Mouse (Mus musculus) hindbrain, embryonic 14.5 days (tissue): ENCODE results near the gene Frrs1. TPM values are rescaled to one million over a fixed set of nuclear protein-coding genes. Genes with fewer than 3 reads are reported as not detected.

Source experiments
- ATAC-seq: fragments of 200-750 bp; cut with Nextera tagmentation; 2 replicates; pipeline ENCODE4 v1.8.0; 2017; ENCODE audit warnings: moderate number of reproducible peaks, mild to moderate bottlenecking, moderate TSS enrichment, moderate library complexity; ENCODE audit not compliant: low FRiP score
- DNase-seq: peaks from one replicate; pipeline ENCODE4 v3.0.0-alpha.2; 2015; ENCODE audit warnings: low spot score
- H3K27ac ChIP-seq: fragments of 300-500 bp; sonication (generic); 2 replicates; pipeline ENCODE4 v1.5.1; 2014; ENCODE audit warnings: mild to moderate bottlenecking, moderate library complexity
- H3K27me3 ChIP-seq: fragments of 300-500 bp; sonication (generic); 2 replicates; pipeline ENCODE4 v1.6.1; 2014; ENCODE audit warnings: mild to moderate bottlenecking, low read length, mixed read lengths; ENCODE audit not compliant: control insufficient read depth, insufficient read depth
- H3K36me3 ChIP-seq: fragments of 300-500 bp; sonication (generic); replicated peaks from 2 replicates; pipeline ENCODE4 v1.6.1; 2014; ENCODE audit not compliant: control insufficient read depth, insufficient read depth
- H3K4me1 ChIP-seq: fragments of 300-500 bp; sonication (generic); replicated peaks from 2 replicates; pipeline ENCODE4 v1.6.1; 2014; ENCODE audit warnings: antibody characterized with exemption, low read length, mixed read lengths; ENCODE audit not compliant: control insufficient read depth, insufficient read depth
- H3K4me2 ChIP-seq: fragments of 300-500 bp; sonication (generic); replicated peaks from 2 replicates; pipeline ENCODE4 v1.6.1; 2014; ENCODE audit warnings: mild to moderate bottlenecking, moderate library complexity
- H3K4me3 ChIP-seq: fragments of 300-500 bp; sonication (generic); replicated peaks from 2 replicates; pipeline ENCODE4 v1.5.1; 2014; ENCODE audit warnings: mild to moderate bottlenecking, low read length
- H3K9ac ChIP-seq: fragments of 300-500 bp; sonication (generic); 2 replicates; pipeline ENCODE4 v1.6.1; 2014
- H3K9me3 ChIP-seq: fragments of 300-500 bp; sonication (generic); 2 replicates; pipeline ENCODE4 v1.6.1; 2016; ENCODE audit warnings: low read length; ENCODE audit not compliant: control insufficient read depth
- WGBS: fragments of 180-500 bp; shearing (Covaris S2); extraction: QIAGEN DNeasy Blood & Tissue Kit; methylation state at CpG from one replicate; pipeline ENCODE4 v1.1.7; 2014; 5-methylcytosine and 5-hydroxymethylcytosine counted together
- polyA plus RNA-seq: library from polyadenylated mRNA; unstranded; fragments of >200 nt; fragmentation: Nextera tagmentation; extraction: Ambion mirVana; gene quantifications from 2 replicates; pipeline ENCODE4 v1.2.1, GENCODE M21; 2014

The Frrs1 gene
- polyA plus RNA-seq, 1 experiment from 2014 or later = 6.0 TPM

GRCm38 (mm10) chr3:116921535-116921934, 62.3 kb downstream of the Frrs1 start:
- Histone ChIP-seq H3K9ac (no peak overlapping the region), H3K9me3 (no peaks in the 10 kb centered on the region), H3K4me1 (no peaks in the 10 kb centered on the region), H3K36me3 (no peaks in the 10 kb centered on the region), H3K4me2 (no peak overlapping the region), H3K27ac (no peak overlapping the region), H3K27me3 (no peaks in the 10 kb centered on the region), H3K4me3 (no peak overlapping the region)
- WGBS = 95% methylated on average over 3 of the region's 3 CpGs
- ATAC-seq = no peak
- no peak for DNase-seq

- WGBS = 87% methylated on average over 12 of the region's 12 CpGs
- Histone ChIP-seq H3K27me3 (no peaks in the 10 kb centered on the region), H3K4me3 (no peak overlapping the region), H3K4me2 (no peak overlapping the region), H3K9me3 (no peaks in the 10 kb centered on the region), H3K4me1 (no peaks in the 10 kb centered on the region), H3K36me3 (no peaks in the 10 kb centered on the region), H3K9ac (no peak overlapping the region), H3K27ac (no peak overlapping the region)
- no peak for ATAC-seq
- DNase-seq = no peak
Observed at GRCm38 (mm10) chr3:116923042-116923441, 63.8 kb downstream of the Frrs1 start.

- peak; percentile 37; the same call in 1 of the 2 replicates for ATAC-seq
- H3K36me3 ChIP-seq = no peaks in the 10 kb centered on the region
- no peaks in the 10 kb centered on the region for H3K9me3 ChIP-seq
- WGBS = 81% methylated on average over 4 of the region's 4 CpGs
- H3K27ac ChIP-seq = no peak overlapping the region
- H3K27me3 ChIP-seq = no peaks in the 10 kb centered on the region
- H3K4me1 ChIP-seq = no peaks in the 10 kb centered on the region
- H3K4me3 ChIP-seq = no peak overlapping the region
- no peak overlapping the region for H3K9ac ChIP-seq
- H3K4me2 ChIP-seq = no peak overlapping the region
- DNase-seq = no peak
Observed at GRCm38 (mm10) chr3:116928994-116929393, 69.7 kb downstream of the Frrs1 start.

- DNase-seq = no peak
- 93% methylated on average over 1 of the region's 1 CpGs for WGBS
Observed at GRCm38 (mm10) chr3:116933158-116933557, 73.9 kb downstream of the Frrs1 start.

DNA sequence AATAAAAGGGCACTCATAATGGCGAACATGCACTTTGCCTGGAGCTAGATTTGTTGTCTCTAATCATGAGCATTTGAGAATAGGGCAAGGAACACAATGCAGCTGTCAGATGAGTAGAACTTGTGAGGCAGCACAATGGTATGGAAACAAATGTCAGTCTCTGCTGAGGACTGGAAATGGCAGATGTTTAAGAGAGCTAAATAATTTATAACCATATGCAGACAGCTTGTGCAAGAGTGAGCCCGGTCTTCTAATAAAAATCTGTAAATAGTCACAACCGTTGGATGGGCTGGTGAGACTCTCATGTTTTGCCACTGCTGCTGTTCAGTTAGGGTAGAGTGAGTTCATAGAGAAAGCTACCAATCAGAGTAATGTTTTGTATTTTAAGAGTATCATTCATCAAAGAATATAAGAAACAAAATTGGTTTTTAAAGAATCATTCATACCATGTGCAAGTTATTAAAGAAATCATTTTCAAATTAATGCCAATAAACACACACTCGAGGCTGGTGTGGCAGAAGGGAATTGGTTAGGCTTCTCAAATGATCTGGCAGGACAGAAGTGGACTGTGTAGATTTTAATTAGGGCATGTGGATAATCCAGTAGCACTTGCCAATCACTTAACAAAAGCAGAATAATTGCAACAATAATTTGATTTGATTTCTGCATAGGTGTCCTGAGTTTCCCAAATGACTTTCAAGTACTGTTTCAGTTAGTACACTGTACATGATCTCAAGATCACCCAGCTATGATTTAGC, 77.8 kb downstream of the Frrs1 start:
- no peaks in the 10 kb centered on the region for H3K9me3 ChIP-seq
- no peaks in the 10 kb centered on the region for H3K4me1 ChIP-seq
- no peak overlapping the region for H3K4me2 ChIP-seq
- H3K27ac ChIP-seq = no peak overlapping the region
- no peaks in the 10 kb centered on the region for H3K36me3 ChIP-seq
- no peak for ATAC-seq
- no peak overlapping the region for H3K9ac ChIP-seq
- no peak overlapping the region for H3K4me3 ChIP-seq
- DNase-seq = no peak
- WGBS = 46% methylated on average over 4 of the region's 4 CpGs
- no peaks in the 10 kb centered on the region for H3K27me3 ChIP-seq

More at GRCm38 (mm10) chr3:116933158-116933557, 73.9 kb downstream of the Frrs1 start:
- no peak overlapping the region for H3K4me3 ChIP-seq
- H3K36me3 ChIP-seq = no peaks in the 10 kb centered on the region
- ATAC-seq = no peak
- no peak overlapping the region for H3K27ac ChIP-seq
- no peaks in the 10 kb centered on the region for H3K27me3 ChIP-seq
- H3K4me1 ChIP-seq = no peaks in the 10 kb centered on the region
- H3K9ac ChIP-seq = no peak overlapping the region
- no peaks in the 10 kb centered on the region for H3K9me3 ChIP-seq
- no peak overlapping the region for H3K4me2 ChIP-seq

DNA sequence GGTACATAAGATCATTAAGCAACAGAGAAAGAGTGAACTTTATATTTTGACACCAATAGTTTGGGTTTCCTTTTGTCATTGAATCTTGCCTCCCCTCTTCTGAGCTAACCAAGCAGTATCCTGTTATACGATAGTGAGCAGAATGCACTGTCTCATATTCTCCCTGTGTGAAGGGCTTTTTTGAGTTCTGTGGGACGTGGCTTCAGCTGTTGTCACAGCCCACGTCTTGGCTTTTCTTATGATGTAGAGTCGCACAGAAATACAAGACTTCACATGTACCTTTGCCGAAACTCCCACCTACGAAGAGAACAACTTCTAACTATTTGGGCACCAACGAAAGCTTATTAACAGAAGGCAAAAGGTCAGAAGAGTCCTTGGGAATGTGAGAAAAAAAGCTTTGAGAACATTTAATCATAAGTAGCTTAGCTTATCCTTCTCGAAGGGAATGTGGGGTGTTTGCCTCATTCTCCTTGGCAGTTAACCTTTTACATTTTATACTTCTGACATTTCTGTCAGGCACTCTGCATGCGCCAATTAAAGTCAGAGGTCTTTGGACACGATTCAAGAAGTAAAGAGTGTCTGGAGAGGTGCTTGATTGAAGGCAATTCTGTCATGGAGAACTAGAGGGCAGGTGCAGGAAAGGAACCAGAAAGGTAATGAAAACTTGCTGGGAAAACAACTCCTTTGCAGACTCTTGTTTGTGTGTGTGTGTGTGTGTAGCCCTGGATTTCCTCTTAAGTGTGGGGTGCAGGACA, 81.7 kb downstream of the Frrs1 start:
- no peak overlapping the region for H3K27ac ChIP-seq
- no peak overlapping the region for H3K4me3 ChIP-seq
- ATAC-seq = no peak
- DNase-seq = no peak
- no peaks in the 10 kb centered on the region for H3K9me3 ChIP-seq
- H3K27me3 ChIP-seq = no peaks in the 10 kb centered on the region
- 82% methylated on average over 10 of the region's 10 CpGs for WGBS
- H3K4me2 ChIP-seq = no peak overlapping the region
- no peak overlapping the region for H3K9ac ChIP-seq
- H3K36me3 ChIP-seq = no peaks in the 10 kb centered on the region
- H3K4me1 ChIP-seq = no peaks in the 10 kb centered on the region

GRCm38 (mm10) chr3:116941559-116942117, 82.4 kb downstream of the Frrs1 start:
- no peak overlapping the region for H3K4me2 ChIP-seq
- ATAC-seq = no peak
- H3K9ac ChIP-seq = no peak overlapping the region
- no peak overlapping the region for H3K27ac ChIP-seq
- DNase-seq = no peak
- WGBS = 100% methylated on average over 1 of the region's 1 CpGs
- no peaks in the 10 kb centered on the region for H3K9me3 ChIP-seq
- H3K4me3 ChIP-seq = no peak overlapping the region
- H3K36me3 ChIP-seq = no peaks in the 10 kb centered on the region
- no peaks in the 10 kb centered on the region for H3K4me1 ChIP-seq
- no peaks in the 10 kb centered on the region for H3K27me3 ChIP-seq

- H3K9ac ChIP-seq = no peak overlapping the region
Observed at GRCm38 (mm10) chr3:116942751-116943150, 83.5 kb downstream of the Frrs1 start.

GRCm38 (mm10) chr3:116943422-116943821, 84.2 kb downstream of the Frrs1 start:
- no peak for DNase-seq
- H3K4me2 ChIP-seq = no peak overlapping the region
- no peak for ATAC-seq
- H3K9me3 ChIP-seq = no peaks in the 10 kb centered on the region
- H3K9ac ChIP-seq = no peak overlapping the region
- no peak overlapping the region for H3K4me3 ChIP-seq
- WGBS = 85% methylated on average over 4 of the region's 4 CpGs
- no peaks in the 10 kb centered on the region for H3K4me1 ChIP-seq
- H3K27ac ChIP-seq = no peak overlapping the region
- no peaks in the 10 kb centered on the region for H3K36me3 ChIP-seq
- H3K27me3 ChIP-seq = no peaks in the 10 kb centered on the region

More at GRCm38 (mm10) chr3:116942751-116943150, 83.5 kb downstream of the Frrs1 start:
- DNase-seq = no peak
- Histone ChIP-seq H3K36me3 (no peaks in the 10 kb centered on the region), H3K4me3 (no peak overlapping the region), H3K4me2 (no peak overlapping the region), H3K27ac (no peak overlapping the region), H3K4me1 (no peaks in the 10 kb centered on the region), H3K9me3 (no peaks in the 10 kb centered on the region), H3K27me3 (no peaks in the 10 kb centered on the region)
- peak; percentile 37; the same call in 1 of the 2 replicates for ATAC-seq
- 45% methylated on average over 6 of the region's 6 CpGs for WGBS
